Mouse (Mus musculus): ENCODE measurements around the gene Ric1. TPM values are rescaled to one million over a fixed set of nuclear protein-coding genes. Genes with fewer than 3 reads are reported as not detected.

The Ric1 gene
- polyA plus RNA-seq, 1 experiment: 4.3 TPM

GRCm38 (mm10) chr19:29644747-29645146, 122.7 kb downstream of the Ric1 start:
- peaks cover 7% of the 10 kb centered on the region for H3K36me3 ChIP-seq (ENCODE audit: control insufficient read depth, insufficient read depth)
- no peak for TF ChIP-seq MYOD1 (IDR thresholded peaks at IDR 0.05; ENCODE audit: control insufficient read depth, insufficient read length, low read depth)
- no peak for TF ChIP-seq CEBPB (IDR thresholded peaks at IDR 0.05; ENCODE audit: low read depth)
- TF ChIP-seq MAX (IDR thresholded peaks at IDR 0.05): no peak
- no peak for TF ChIP-seq USF1 (IDR thresholded peaks at IDR 0.05; ENCODE audit: low read depth)
- no peak for TF ChIP-seq FOSL1 (IDR thresholded peaks at IDR 0.05; ENCODE audit: insufficient read depth, low read length, poor library complexity, severe bottlenecking)
- TF ChIP-seq CTCF (IDR thresholded peaks at IDR 0.05; ENCODE audit: control insufficient read depth, insufficient read depth, insufficient read length): peak; percentile 8
- TF ChIP-seq MYOG (IDR thresholded peaks at IDR 0.05; ENCODE audit: control insufficient read depth, extremely low read depth, insufficient read length): no peak
- no peak overlapping the region for H3K4me3 ChIP-seq (ENCODE audit: insufficient read depth, poor library complexity, severe bottlenecking)
- no peak overlapping the region for H3ac ChIP-seq (ENCODE audit: control insufficient read depth, insufficient read length, low read depth)
- no peaks in the 10 kb centered on the region for H3K79me2 ChIP-seq (ENCODE audit: control insufficient read depth, insufficient read depth)
- H3K27me3 ChIP-seq (ENCODE audit: control insufficient read depth, insufficient read depth, insufficient read length): no peaks in the 10 kb centered on the region
- no peaks in the 10 kb centered on the region for H3K79me3 ChIP-seq (ENCODE audit: low read depth)

- peak within 1 kb of the TSS; percentile 57 for H3K4me3 ChIP-seq (ENCODE audit: insufficient read depth, poor library complexity, severe bottlenecking)
- no peak for TF ChIP-seq MYOD1 (IDR thresholded peaks at IDR 0.05; ENCODE audit: control insufficient read depth, insufficient read length, low read depth)
- TF ChIP-seq CTCF (IDR thresholded peaks at IDR 0.05; ENCODE audit: control insufficient read depth, insufficient read depth, insufficient read length): peak; percentile 93
- H3K36me3 ChIP-seq (ENCODE audit: control insufficient read depth, insufficient read depth): peaks cover 7% of the 10 kb centered on the region
- no peaks in the 10 kb centered on the region for H3K27me3 ChIP-seq (ENCODE audit: control insufficient read depth, insufficient read depth, insufficient read length)
- H3K79me2 ChIP-seq (ENCODE audit: control insufficient read depth, insufficient read depth): no peaks in the 10 kb centered on the region
- peak within 1 kb of the TSS; percentile 66 for H3ac ChIP-seq (ENCODE audit: control insufficient read depth, insufficient read length, low read depth)
- H3K79me3 ChIP-seq (ENCODE audit: low read depth): no peaks in the 10 kb centered on the region
Observed at GRCm38 (mm10) chr19:29647651-29648549, 125.8 kb downstream of the Ric1 start, which contains the start of gene Ermp1. TSS of gene Ermp1 (minus strand) at chr19:29648415.

DNA sequence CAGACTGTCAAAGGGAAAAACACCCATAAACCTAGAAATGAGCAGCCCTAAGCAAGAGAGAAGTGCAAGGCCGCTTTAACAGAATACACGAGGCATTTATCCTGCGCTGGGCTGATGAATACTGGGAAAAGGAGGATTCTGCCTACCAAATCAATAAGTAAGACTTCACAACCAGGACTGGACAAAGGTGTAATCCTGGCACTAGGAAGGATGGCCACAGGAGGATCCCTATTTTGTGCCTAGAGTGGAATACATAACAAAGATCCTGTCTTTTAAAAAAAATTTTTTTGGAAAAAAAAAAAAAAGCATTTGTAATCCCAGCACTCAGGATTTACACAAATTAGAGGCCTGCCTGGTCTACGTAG, 126.5 kb downstream of the Ric1 start:
- H3K4me3 ChIP-seq (ENCODE audit: insufficient read depth, poor library complexity, severe bottlenecking): peak overlapping the region; percentile 57
- no peak for TF ChIP-seq CEBPB (IDR thresholded peaks at IDR 0.05; ENCODE audit: low read depth)
- TF ChIP-seq MYOG (IDR thresholded peaks at IDR 0.05; ENCODE audit: control insufficient read depth, extremely low read depth, insufficient read length): no peak
- no peak for TF ChIP-seq MYOD1 (IDR thresholded peaks at IDR 0.05; ENCODE audit: control insufficient read depth, insufficient read length, low read depth)
- TF ChIP-seq FOSL1 (IDR thresholded peaks at IDR 0.05; ENCODE audit: insufficient read depth, low read length, poor library complexity, severe bottlenecking): no peak
- TF ChIP-seq USF1 (IDR thresholded peaks at IDR 0.05; ENCODE audit: low read depth): no peak
- no peak for TF ChIP-seq MAX (IDR thresholded peaks at IDR 0.05)
- TF ChIP-seq CTCF (IDR thresholded peaks at IDR 0.05; ENCODE audit: control insufficient read depth, insufficient read depth, insufficient read length): no peak
- H3K79me3 ChIP-seq (ENCODE audit: low read depth): no peaks in the 10 kb centered on the region

DNA sequence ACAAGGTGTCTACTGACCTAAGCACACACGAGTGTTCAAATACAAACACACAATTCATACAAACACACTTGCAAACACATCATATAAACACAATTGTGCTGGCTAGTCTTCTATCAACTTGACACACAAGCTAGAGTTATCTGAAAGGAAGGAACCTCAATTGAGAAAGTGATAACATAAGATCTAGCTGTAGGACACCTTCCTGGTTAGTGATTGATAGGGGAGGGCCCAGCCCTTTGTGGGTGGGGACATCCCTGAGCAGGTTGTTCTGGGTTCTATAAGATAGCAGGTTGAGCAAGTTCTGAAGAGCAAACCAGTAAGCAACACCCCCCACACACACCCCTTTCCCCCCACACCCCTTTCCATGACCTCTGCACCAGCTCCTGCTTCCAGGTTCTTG, 127.6 kb downstream of the Ric1 start:
- Histone ChIP-seq H3ac (ENCODE audit: control insufficient read depth, insufficient read length, low read depth) (no peak overlapping the region), H3K27me3 (ENCODE audit: control insufficient read depth, insufficient read depth, insufficient read length) (no peaks in the 10 kb centered on the region), H3K4me3 (ENCODE audit: insufficient read depth, poor library complexity, severe bottlenecking) (no peak overlapping the region), H3K79me2 (ENCODE audit: control insufficient read depth, insufficient read depth) (no peaks in the 10 kb centered on the region), H3K79me3 (ENCODE audit: low read depth) (no peaks in the 10 kb centered on the region), H3K36me3 (ENCODE audit: control insufficient read depth, insufficient read depth) (peaks cover 7% of the 10 kb centered on the region)
- TF ChIP-seq FOSL1 (IDR thresholded peaks at IDR 0.05; ENCODE audit: insufficient read depth, low read length, poor library complexity, severe bottlenecking): no peak
- TF ChIP-seq MYOG (IDR thresholded peaks at IDR 0.05; ENCODE audit: control insufficient read depth, extremely low read depth, insufficient read length): no peak
- TF ChIP-seq CTCF (IDR thresholded peaks at IDR 0.05; ENCODE audit: control insufficient read depth, insufficient read depth, insufficient read length): no peak
- TF ChIP-seq USF1 (IDR thresholded peaks at IDR 0.05; ENCODE audit: low read depth): no peak
- no peak for TF ChIP-seq MYOD1 (IDR thresholded peaks at IDR 0.05; ENCODE audit: control insufficient read depth, insufficient read length, low read depth)
- no peak for TF ChIP-seq CEBPB (IDR thresholded peaks at IDR 0.05; ENCODE audit: low read depth)
- no peak for TF ChIP-seq MAX (IDR thresholded peaks at IDR 0.05)

More for the DNA sequence above, 126.5 kb downstream of the Ric1 start:
- Histone ChIP-seq H3ac (ENCODE audit: control insufficient read depth, insufficient read length, low read depth) (no peak overlapping the region), H3K36me3 (ENCODE audit: control insufficient read depth, insufficient read depth) (peaks cover 7% of the 10 kb centered on the region), H3K79me2 (ENCODE audit: control insufficient read depth, insufficient read depth) (no peaks in the 10 kb centered on the region), H3K27me3 (ENCODE audit: control insufficient read depth, insufficient read depth, insufficient read length) (no peaks in the 10 kb centered on the region)

DNA sequence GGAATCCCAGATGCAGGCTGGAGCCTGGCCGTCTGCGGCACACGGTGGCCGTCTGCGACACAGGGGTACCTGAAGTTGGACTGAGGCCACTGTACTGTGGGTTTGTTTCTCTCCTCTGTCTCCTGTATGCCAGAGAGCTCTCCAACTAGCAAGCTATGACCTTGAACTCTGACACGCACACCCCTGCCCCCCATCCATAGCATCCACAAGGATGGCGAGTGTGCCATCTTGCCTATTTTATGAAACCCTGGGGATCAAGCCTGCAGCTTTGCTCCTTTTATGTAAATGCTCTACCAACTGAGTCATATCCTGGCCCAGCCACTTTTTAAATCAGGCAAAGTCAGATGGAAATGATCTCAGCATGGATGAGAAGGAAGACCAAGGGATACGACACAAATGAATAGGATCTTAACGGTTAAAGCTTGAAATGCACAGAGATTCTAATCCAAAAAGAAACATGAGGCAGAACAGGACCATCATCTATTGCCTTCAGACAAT, 131.7 kb downstream of the Ric1 start:
- H3K27me3 ChIP-seq (ENCODE audit: control insufficient read depth, insufficient read depth, insufficient read length): no peaks in the 10 kb centered on the region
- no peak overlapping the region for H3K4me3 ChIP-seq (ENCODE audit: insufficient read depth, poor library complexity, severe bottlenecking)
- TF ChIP-seq FOSL1 (IDR thresholded peaks at IDR 0.05; ENCODE audit: insufficient read depth, low read length, poor library complexity, severe bottlenecking) (no peak), MAX (IDR thresholded peaks at IDR 0.05) (no peak), CEBPB (IDR thresholded peaks at IDR 0.05; ENCODE audit: low read depth) (no peak), CTCF (IDR thresholded peaks at IDR 0.05; ENCODE audit: control insufficient read depth, insufficient read depth, insufficient read length) (no peak), MYOD1 (IDR thresholded peaks at IDR 0.05; ENCODE audit: control insufficient read depth, insufficient read length, low read depth) (no peak), USF1 (IDR thresholded peaks at IDR 0.05; ENCODE audit: low read depth) (no peak), MYOG (IDR thresholded peaks at IDR 0.05; ENCODE audit: control insufficient read depth, extremely low read depth, insufficient read length) (no peak)

More for the DNA sequence above, 131.7 kb downstream of the Ric1 start:
- H3K79me2 ChIP-seq (ENCODE audit: control insufficient read depth, insufficient read depth): no peaks in the 10 kb centered on the region
- no peaks in the 10 kb centered on the region for H3K79me3 ChIP-seq (ENCODE audit: low read depth)
- no peaks in the 10 kb centered on the region for H3K36me3 ChIP-seq (ENCODE audit: control insufficient read depth, insufficient read depth)
- no peak overlapping the region for H3ac ChIP-seq (ENCODE audit: control insufficient read depth, insufficient read length, low read depth)
